Mouse (Mus musculus): ENCODE measurements around the gene Fgfr2.
"Not testable (repeated sequence)": the region's sequence is repeated elsewhere in the genome, so short reads cannot be mapped to it uniquely, and the experiment has no call there.

The Fgfr2 gene

DNA sequence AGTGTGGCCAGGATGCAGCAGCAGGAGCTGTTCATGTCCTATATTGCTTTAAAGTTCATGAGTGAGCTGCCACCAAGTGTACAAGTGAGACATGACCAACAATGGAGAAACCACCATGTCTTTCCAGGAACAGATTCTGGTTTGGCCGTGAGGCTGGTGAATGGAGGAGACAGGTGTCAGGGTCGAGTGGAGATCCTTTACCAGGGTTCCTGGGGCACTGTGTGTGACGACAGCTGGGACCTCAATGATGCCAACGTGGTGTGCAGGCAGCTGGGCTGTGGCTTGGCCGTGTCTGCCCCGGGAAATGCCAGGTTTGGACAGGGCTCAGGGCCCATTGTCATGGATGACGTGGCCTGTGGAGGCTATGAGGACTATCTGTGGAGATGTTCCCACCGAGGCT is 2082.4 kb downstream of the Fgfr2 start:
- DNase-seq, result not testable (repeated sequence)

- no peak for DNase-seq
Observed at GRCm38 (mm10) chr7:131037083-131037482, 2086.1 kb downstream of the Fgfr2 start.

DNA sequence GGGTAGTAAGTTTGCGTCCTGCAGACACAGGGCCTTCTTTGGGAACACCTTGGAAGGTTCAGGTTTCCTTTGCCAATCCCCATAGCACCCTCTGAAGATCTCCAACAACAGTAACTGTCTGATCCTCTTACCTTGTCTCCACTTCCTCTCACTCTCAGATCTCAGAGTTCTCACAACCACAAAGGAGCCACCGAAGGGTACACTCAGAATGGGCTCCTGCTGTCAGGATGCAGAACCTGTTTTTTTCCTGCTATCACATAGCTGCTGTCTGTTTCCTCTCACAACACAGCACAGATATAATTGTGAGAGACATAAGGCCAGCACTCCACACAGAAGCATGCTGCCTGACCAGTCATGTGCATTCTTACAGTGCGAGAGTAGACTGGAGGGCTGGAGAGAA is 2086.8 kb downstream of the Fgfr2 start:
- no peak for DNase-seq

GRCm38 (mm10) chr7:131031755-131032154 is 2091.4 kb downstream of the Fgfr2 start, which contains the start of gene Dmbt1:
Dmbt1 (plus strand) TSS chr7:131032053.
- DNase-seq, result no peak

DNA sequence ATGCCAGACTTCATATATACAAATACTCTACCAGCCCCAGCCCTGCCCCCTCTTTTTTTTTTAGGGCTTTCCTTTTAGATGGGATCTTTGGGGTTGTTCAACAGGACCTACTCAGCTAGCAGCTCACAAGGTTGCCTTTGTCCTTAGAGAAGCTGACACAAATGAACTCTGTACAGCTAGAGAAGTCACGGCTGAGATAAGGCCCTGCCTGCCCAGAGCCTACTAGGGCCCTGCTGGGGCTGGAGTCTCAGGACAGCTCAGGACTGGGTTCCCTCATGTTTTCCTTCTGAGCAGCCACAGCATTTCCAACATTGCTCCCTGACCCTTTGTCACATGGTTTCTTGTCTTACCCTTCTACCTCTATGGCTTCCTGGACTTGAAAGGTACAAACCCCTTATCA is 2095.6 kb downstream of the Fgfr2 start:
- DNase-seq, result no peak

DNA sequence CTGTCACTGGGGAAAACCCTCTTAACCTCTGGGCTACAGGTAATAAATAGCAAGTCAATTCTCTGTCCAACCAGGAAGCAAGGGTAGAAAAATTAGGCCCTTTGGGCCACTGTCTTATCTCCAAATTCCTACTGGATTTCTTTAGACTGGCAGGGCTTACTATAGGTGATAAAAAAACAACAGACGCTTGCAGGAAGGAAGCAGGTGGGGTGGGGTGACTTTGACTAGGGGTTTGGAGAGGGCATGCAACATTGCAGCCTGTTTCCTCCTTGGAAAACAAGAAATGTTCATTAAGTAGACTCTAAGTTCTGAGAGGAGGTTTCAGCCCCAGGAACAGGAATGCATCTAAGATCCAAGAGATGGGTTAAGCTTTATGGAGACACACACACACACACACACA is 2098.3 kb downstream of the Fgfr2 start:
- no peak for DNase-seq

- no peak for DNase-seq
Observed at GRCm38 (mm10) chr7:131019181-131019580, 2104.0 kb downstream of the Fgfr2 start.

GRCm38 (mm10) chr7:131011901-131012300 is 2111.2 kb downstream of the Fgfr2 start:
- DNase-seq, result peak; percentile 55

DNA sequence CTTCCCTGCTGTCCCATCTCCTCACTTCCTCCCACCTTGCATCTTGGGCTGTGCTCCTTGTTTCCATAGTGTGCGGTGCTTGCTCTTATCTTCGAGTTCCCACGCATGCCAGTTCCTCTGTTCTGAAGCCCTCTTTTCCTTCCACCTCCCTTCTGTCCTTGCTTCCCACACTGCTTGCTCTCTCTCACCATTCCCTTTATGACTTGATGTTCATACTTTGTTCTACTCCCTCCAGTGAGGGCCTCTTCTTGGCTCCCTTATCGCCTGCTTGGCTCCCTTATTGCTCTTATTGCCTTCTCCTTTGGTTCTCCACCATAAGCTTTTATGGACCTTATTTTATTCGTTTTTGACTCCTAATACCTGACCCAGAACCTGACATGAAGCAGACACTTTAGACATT is 2114.0 kb downstream of the Fgfr2 start:
- no peak for DNase-seq

- no peak for DNase-seq
Observed at GRCm38 (mm10) chr7:131007221-131007620, 2115.9 kb downstream of the Fgfr2 start.

DNA sequence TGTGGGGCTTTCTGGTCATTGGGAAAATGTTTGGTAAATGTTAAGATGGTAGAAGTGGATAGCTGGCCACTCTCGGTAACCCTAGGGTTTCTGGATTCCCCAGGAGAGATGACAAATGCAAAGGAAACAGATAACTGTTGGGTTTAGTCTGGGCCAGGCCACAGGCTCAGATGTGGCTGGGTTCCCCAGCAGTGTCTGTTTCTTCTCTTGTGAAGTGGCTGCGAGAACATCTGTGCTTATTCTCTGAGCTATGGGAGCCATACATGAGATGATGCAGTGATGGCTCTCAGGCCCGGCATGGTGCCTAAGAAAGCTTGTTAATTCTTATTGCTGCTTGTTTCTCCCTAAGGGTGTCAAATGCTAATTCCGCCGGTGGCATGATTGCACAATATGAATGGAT is 2119.1 kb downstream of the Fgfr2 start:
- no peak for DNase-seq

- DNase-seq, result no peak
Observed at GRCm38 (mm10) chr7:131001976-131002726, 2121.0 kb downstream of the Fgfr2 start.

GRCm38 (mm10) chr7:130993907-130994306 is 2129.2 kb downstream of the Fgfr2 start:
- DNase-seq, result no peak

- no peak for DNase-seq
Observed at GRCm38 (mm10) chr7:130991174-130991789, 2131.9 kb downstream of the Fgfr2 start.

DNA sequence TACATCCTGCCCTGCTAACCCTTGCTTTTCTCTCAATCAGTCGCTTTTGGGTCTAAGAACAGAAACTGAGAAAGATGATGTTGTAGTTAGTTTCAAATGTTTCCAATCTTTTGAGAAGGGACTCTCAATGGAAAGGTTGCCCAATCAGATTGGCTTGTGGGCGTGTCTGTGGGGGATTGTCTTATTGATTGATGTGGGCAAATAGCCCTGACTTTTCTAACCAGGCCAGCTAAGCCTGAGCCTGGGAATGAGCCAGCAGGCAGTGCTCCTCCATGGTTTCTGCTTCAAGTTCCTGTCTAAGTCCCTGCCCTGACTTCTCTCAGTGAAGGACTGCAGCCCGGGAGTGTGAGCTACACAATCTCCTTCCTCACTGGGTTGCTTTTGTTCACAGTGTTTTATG is 2133.8 kb downstream of the Fgfr2 start:
- DNase-seq, result no peak

- DNase-seq, result no peak
Observed at GRCm38 (mm10) chr7:130988146-130988545, 2135.0 kb downstream of the Fgfr2 start.

GRCm38 (mm10) chr7:130985716-130986115 is 2137.4 kb downstream of the Fgfr2 start:
- no peak for DNase-seq

DNA sequence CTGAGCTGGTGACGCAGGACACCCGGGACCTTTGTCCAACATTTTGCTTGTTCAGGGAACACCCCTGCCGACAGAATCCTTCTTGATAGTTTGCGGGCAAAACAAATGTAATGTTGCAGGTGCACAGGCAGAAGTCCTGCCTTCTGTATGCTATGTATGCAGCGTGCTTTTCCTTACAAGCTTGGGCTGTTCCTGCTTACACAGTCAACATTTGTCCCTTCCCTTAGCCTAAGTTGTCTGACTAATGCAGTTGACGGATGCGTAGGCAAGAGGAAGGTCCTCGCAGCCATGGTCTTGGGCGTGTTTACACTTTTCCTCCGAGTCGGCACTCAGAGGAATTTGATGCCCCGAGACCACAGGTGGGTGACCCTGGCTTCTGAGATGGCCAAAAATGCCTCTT is 2138.0 kb downstream of the Fgfr2 start:
- no peak for DNase-seq

GRCm38 (mm10) chr7:130984294-130984693 is 2138.9 kb downstream of the Fgfr2 start:
- no peak for DNase-seq

DNA sequence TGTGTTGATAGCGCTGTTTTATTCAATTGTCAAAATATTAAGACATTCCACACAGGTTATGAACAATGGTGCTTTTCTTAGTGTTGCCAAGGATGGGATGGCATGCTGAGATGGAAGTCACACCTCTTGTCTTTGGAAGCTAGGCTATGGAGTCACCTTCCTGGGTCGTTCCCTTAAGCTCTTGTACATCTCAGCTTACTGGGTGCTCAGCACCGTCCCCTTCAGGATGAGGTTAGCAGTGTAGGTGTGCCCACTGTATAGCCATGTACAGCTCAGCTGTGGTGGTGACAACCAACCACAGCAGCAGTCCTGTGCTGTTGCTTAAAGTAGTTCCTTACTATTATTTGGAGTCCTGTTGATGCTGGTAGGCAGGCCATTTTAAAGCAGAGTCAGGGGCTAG is 2140.3 kb downstream of the Fgfr2 start:
- no peak for DNase-seq

GRCm38 (mm10) chr7:130982371-130982770 is 2140.8 kb downstream of the Fgfr2 start:
- peak; percentile 61 for DNase-seq

- DNase-seq, result no peak
Observed at GRCm38 (mm10) chr7:130980130-130980529, 2143.0 kb downstream of the Fgfr2 start.

DNA sequence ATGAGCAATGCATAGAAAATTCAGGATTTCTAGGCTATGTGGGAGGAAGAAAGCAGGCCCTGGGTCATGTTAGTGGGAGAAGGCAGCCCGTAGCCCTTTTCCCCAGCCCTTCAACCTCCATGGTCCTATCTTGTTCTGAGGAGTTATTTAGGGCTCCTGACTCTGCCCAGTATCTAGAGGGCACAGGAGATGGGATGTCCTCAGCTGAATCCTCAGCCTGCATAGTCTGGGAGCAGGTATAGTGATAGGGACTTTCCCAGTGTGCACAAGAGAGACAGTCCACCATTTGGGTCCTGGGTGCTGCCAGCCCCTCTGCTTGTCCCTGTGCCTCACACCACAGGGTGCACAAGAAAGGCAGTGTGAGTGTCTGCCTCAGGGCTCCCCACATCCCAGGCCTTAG is 2144.6 kb downstream of the Fgfr2 start:
- no peak for DNase-seq

- peak; percentile 91 for DNase-seq
Observed at GRCm38 (mm10) chr7:130977794-130978521, 2145.2 kb downstream of the Fgfr2 start.
